Mouse (Mus musculus) limb, embryonic 10.5 days (tissue): ENCODE measurements around the gene Utrn. TPM values are rescaled to one million over a fixed set of nuclear protein-coding genes. Genes with fewer than 3 reads are reported as not detected.

Source experiments
- DNase-seq: peaks from one replicate; pipeline ENCODE4 v3.0.0-alpha.2; 2017; ENCODE audit warnings: low spot score
- H3K27ac ChIP-seq: fragments of 300-500 bp; sonication (generic); 2 replicates; pipeline ENCODE4 v1.5.1; 2016; ENCODE audit warnings: mild to moderate bottlenecking
- H3K27me3 ChIP-seq: fragments of 300-500 bp; sonication (generic); 2 replicates; pipeline ENCODE4 v1.6.1; 2016; ENCODE audit warnings: low read depth, mild to moderate bottlenecking; ENCODE audit not compliant: poor library complexity, severe bottlenecking
- H3K36me3 ChIP-seq: fragments of 300-500 bp; sonication (generic); 2 replicates; pipeline ENCODE4 v1.6.1; 2016; ENCODE audit warnings: mild to moderate bottlenecking, moderate library complexity
- H3K4me1 ChIP-seq: fragments of 300-500 bp; sonication (generic); 2 replicates; pipeline ENCODE4 v1.6.1; 2016
- H3K4me3 ChIP-seq: fragments of 300-500 bp; sonication (generic); 2 replicates; pipeline ENCODE4 v1.5.1; 2016; ENCODE audit warnings: mild to moderate bottlenecking, moderate library complexity
- H3K9me3 ChIP-seq: fragments of 300-500 bp; sonication (generic); replicated peaks from 2 replicates; pipeline ENCODE4 v1.6.1; 2016; ENCODE audit warnings: mild to moderate bottlenecking
- WGBS: fragments of 180-500 bp; shearing (Covaris S2); methylation state at CpG from one replicate; pipeline ENCODE4 v1.1.7; 2016; 5-methylcytosine and 5-hydroxymethylcytosine counted together
- polyA plus RNA-seq: library from polyadenylated mRNA; unstranded; fragments of >200 nt; fragmentation: Nextera tagmentation; extraction: Ambion mirVana; gene quantifications from 2 replicates; pipeline ENCODE4 v1.2.1, GENCODE M21; 2016

The Utrn gene
- polyA plus RNA-seq, 1 experiment from 2014 or later: 49.0 TPM

DNA sequence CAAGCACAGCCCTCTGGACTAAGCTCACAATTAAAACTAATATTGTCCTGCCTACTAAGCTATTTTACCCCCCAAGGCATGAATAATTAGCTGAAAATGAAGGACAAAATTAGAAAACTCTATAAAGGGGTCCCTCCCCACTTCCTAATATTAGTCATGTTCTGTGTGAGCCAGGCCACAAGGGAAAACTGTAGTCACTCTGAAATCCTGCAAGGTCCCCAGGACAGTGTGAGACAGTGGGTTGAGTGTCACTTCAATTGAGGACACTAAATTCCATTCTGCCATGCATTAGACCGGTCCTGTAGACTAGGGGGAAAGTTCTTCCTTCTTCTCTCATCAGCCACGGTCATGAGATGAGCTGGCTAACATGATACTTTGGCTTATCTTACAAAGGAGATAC is 69.7 kb downstream of the Utrn start:
- Histone ChIP-seq H3K36me3 (no peaks in the 10 kb centered on the region), H3K4me3 (no peak overlapping the region), H3K27ac (no peak overlapping the region), H3K4me1 (peaks cover 15% of the 10 kb centered on the region), H3K27me3 (no peaks in the 10 kb centered on the region), H3K9me3 (no peaks in the 10 kb centered on the region)
- 97% methylated on average over 2 of the region's 2 CpGs for WGBS
- DNase-seq: no peak

DNA sequence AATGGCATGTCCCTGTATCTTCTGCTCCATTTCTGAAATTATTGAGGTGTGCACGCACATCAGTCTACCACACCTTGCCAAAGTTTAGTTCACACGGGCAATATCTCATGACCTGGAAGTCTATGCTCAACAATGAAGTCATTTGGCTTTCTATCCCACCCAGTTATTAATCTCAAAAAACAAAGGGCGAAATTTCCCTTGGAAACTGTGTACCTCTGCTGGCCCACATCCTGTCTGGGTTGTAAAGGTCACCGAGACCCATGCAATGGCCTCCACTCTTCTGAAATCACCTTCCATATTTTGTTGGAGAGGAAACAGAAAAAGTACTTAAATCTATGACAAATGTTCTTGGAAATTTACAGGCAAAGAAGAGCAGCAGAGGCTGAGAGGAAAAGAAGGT is 70.9 kb downstream of the Utrn start:
- Histone ChIP-seq H3K4me3 (no peak overlapping the region), H3K4me1 (peaks cover 15% of the 10 kb centered on the region), H3K9me3 (no peaks in the 10 kb centered on the region), H3K27me3 (no peaks in the 10 kb centered on the region), H3K27ac (no peak overlapping the region), H3K36me3 (no peaks in the 10 kb centered on the region)
- DNase-seq: no peak
- 92% methylated on average over 4 of the region's 4 CpGs for WGBS

DNA sequence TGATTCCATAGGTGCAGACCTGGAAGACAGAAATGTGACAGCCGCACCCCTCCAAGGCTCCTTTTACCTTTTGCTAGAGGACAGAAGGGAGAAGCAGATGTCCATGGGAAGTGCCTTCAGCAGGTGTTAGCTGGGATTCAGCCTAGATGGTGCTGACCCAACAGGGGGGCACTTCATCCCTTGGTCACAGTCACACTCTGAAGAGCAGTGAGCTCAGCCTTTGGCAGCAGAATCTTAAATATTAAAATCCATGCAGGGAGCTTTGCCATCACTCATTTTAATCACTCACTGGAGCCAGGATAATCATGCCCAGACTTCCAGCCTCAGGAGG is 72.7 kb downstream of the Utrn start:
- H3K27me3 ChIP-seq: no peaks in the 10 kb centered on the region
- no peak overlapping the region for H3K4me3 ChIP-seq
- 0 out of 2 replicates have a peak overlapping the region, but pooled peaks have one; percentile 7 for H3K27ac ChIP-seq
- no peaks in the 10 kb centered on the region for H3K36me3 ChIP-seq
- 78% methylated on average over 1 of the region's 1 CpGs for WGBS
- no peak for DNase-seq
- H3K4me1 ChIP-seq: peaks cover 23% of the 10 kb centered on the region
- no peaks in the 10 kb centered on the region for H3K9me3 ChIP-seq

GRCm38 (mm10) chr10:12795796-12796509 is 73.2 kb downstream of the Utrn start:
- Histone ChIP-seq H3K27me3 (no peaks in the 10 kb centered on the region), H3K4me1 (peaks cover 28% of the 10 kb centered on the region), H3K9me3 (no peaks in the 10 kb centered on the region), H3K4me3 (no peak overlapping the region), H3K27ac (0 out of 2 replicates have a peak overlapping the region, but pooled peaks have one; percentile 7), H3K36me3 (no peaks in the 10 kb centered on the region)
- 68% methylated on average over 8 of the region's 8 CpGs for whole genome bisulfite sequencing
- DNase-seq: no peak

GRCm38 (mm10) chr10:12792049-12792448 is 77.1 kb downstream of the Utrn start:
- 36% methylated on average over 6 of the region's 6 CpGs for WGBS
- no peak for DNase-seq

GRCm38 (mm10) chr10:12790881-12791280 is 78.3 kb downstream of the Utrn start:
- no peak for DNase-seq
- Histone ChIP-seq H3K27ac (no peak overlapping the region), H3K36me3 (no peaks in the 10 kb centered on the region), H3K4me3 (no peak overlapping the region), H3K27me3 (no peaks in the 10 kb centered on the region), H3K9me3 (no peaks in the 10 kb centered on the region), H3K4me1 (peaks cover 21% of the 10 kb centered on the region)
- 67% methylated on average over 3 of the region's 3 CpGs for WGBS

More at GRCm38 (mm10) chr10:12792049-12792448, 77.1 kb downstream of the Utrn start:
- Histone ChIP-seq H3K9me3 (no peaks in the 10 kb centered on the region), H3K27ac (peak overlapping the region; percentile 43; the same call in 1 of the 2 replicates), H3K4me1 (peaks cover 32% of the 10 kb centered on the region), H3K27me3 (no peaks in the 10 kb centered on the region), H3K36me3 (no peaks in the 10 kb centered on the region), H3K4me3 (no peak overlapping the region)

- H3K27ac ChIP-seq: no peak overlapping the region
- no peak overlapping the region for H3K4me3 ChIP-seq
- WGBS: 86% methylated on average over 1 of the region's 1 CpGs
- no peak for DNase-seq
- peaks cover 20% of the 10 kb centered on the region for H3K4me1 ChIP-seq
- H3K36me3 ChIP-seq: no peaks in the 10 kb centered on the region
- H3K27me3 ChIP-seq: no peaks in the 10 kb centered on the region
- no peaks in the 10 kb centered on the region for H3K9me3 ChIP-seq
Observed at GRCm38 (mm10) chr10:12788529-12788928, 80.6 kb downstream of the Utrn start.

DNA sequence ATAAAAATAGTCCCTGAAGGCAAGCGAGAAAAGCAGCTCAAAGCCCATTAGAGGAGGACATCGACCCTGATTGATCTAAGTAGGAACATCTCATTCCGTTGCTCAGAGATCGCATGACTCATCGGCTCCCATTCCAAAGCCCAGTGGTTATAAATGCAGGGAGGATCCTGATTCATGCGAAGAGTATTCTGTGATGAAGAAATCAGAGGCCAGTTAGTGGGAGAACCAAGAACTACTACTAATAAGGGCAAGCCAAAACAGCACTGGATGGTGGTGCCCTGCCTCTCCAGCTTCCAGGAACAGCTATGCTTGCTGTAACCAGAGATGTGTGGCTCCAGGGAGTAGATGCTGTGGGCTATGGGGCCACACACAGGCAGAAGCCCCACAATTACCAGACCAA is 81.2 kb downstream of the Utrn start:
- Histone ChIP-seq H3K27me3 (no peaks in the 10 kb centered on the region), H3K27ac (no peak overlapping the region), H3K36me3 (no peaks in the 10 kb centered on the region), H3K4me3 (no peak overlapping the region), H3K4me1 (peaks cover 20% of the 10 kb centered on the region), H3K9me3 (no peaks in the 10 kb centered on the region)
- 84% methylated on average over 6 of the region's 6 CpGs for WGBS
- DNase-seq: no peak

- 0 out of 2 replicates have a peak, but pooled peaks cover 3% of the 10 kb centered on the region for H3K4me1 ChIP-seq
- H3K9me3 ChIP-seq: no peaks in the 10 kb centered on the region
- H3K27ac ChIP-seq: no peak overlapping the region
- WGBS: 96% methylated on average over 5 of the region's 5 CpGs
- no peaks in the 10 kb centered on the region for H3K27me3 ChIP-seq
- no peak for DNase-seq
- no peaks in the 10 kb centered on the region for H3K36me3 ChIP-seq
- no peak overlapping the region for H3K4me3 ChIP-seq
Observed at GRCm38 (mm10) chr10:12785299-12785698, 83.9 kb downstream of the Utrn start.

GRCm38 (mm10) chr10:12781381-12781907 is 87.7 kb downstream of the Utrn start:
- Histone ChIP-seq H3K27me3 (no peaks in the 10 kb centered on the region), H3K4me3 (no peak overlapping the region), H3K27ac (no peak overlapping the region), H3K9me3 (no peaks in the 10 kb centered on the region), H3K4me1 (no peaks in the 10 kb centered on the region), H3K36me3 (no peaks in the 10 kb centered on the region)
- WGBS: 89% methylated on average over 4 of the region's 4 CpGs
- no peak for DNase-seq

GRCm38 (mm10) chr10:12773178-12773577 is 96.0 kb downstream of the Utrn start:
- 63% methylated on average over 6 of the region's 6 CpGs for WGBS
- no peaks in the 10 kb centered on the region for H3K4me1 ChIP-seq

DNA sequence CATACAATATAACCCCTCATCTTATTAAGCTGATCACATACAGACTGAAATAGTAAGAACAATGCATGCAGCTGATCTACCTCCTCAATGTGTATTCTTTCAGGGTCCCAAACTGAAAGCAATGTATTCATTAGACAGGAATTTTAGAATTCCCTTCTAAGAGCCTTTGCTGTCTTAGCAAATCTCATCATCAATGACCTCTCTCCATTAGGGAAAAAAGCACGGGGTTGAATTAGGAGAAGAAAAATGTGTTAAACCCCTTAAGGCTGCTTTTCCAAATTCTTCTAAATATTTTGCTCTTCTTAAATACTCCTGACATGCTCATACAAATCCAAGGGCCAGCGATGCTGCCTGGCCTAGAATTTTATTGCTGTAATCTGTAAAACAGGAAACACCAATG is 97.7 kb downstream of the Utrn start:
- 91% methylated on average over 2 of the region's 2 CpGs for WGBS
- no peak for DNase-seq
- peaks cover 3% of the 10 kb centered on the region; the same call in 1 of the 2 replicates for H3K36me3 ChIP-seq
- no peak overlapping the region for H3K27ac ChIP-seq
- H3K27me3 ChIP-seq: no peaks in the 10 kb centered on the region
- H3K4me3 ChIP-seq: no peak overlapping the region
- no peaks in the 10 kb centered on the region for H3K4me1 ChIP-seq
- 0 out of 2 replicates have a peak, but pooled peaks cover 2% of the 10 kb centered on the region for H3K9me3 ChIP-seq

More at GRCm38 (mm10) chr10:12773178-12773577, 96.0 kb downstream of the Utrn start:
- H3K27ac ChIP-seq: no peak overlapping the region
- H3K27me3 ChIP-seq: no peaks in the 10 kb centered on the region
- no peaks in the 10 kb centered on the region for H3K9me3 ChIP-seq
- H3K36me3 ChIP-seq: no peaks in the 10 kb centered on the region
- no peak for DNase-seq
- H3K4me3 ChIP-seq: no peak overlapping the region

DNA sequence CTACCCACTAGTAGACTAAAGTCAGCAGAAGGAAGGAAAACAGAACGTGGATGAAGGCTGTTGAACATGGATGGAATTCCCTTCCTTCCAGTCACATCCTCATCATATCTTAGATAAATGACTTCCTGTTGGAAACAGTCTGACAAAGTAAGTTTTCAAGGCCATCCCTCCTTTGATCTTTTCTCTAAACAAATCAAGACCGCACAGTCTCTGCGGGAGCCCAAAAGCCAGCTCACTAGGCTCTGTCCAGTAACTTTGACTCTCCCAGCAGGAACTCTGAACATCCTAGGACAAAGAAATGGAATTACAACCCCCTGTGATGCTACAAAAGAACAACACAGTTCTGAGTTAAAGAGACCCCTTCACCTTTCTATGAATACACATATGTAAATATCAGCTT is 106.5 kb downstream of the Utrn start:
- WGBS: 68% methylated on average over 3 of the region's 3 CpGs
- H3K36me3 ChIP-seq: peaks cover 3% of the 10 kb centered on the region; the same call in 1 of the 2 replicates
- DNase-seq: no peak
- 0 out of 2 replicates have a peak, but pooled peaks cover 2% of the 10 kb centered on the region for H3K9me3 ChIP-seq
- H3K27ac ChIP-seq: no peak overlapping the region
- H3K27me3 ChIP-seq: no peaks in the 10 kb centered on the region
- H3K4me3 ChIP-seq: no peak overlapping the region
- H3K4me1 ChIP-seq: peaks cover 15% of the 10 kb centered on the region
